Mouse (Mus musculus) stomach, postnatal 0 days (tissue): ENCODE results near the gene Pctp.

Experiments used
- CTCF ChIP-seq: IDR thresholded peaks from 2 replicates; pipeline ENCODE4 v1.5.1; 2016; ENCODE audit warnings: antibody characterized with exemption, low read depth, mild to moderate bottlenecking, moderate library complexity
- EP300 ChIP-seq: optimal IDR thresholded peaks from 2 replicates; pipeline ENCODE3; 2016; ENCODE audit warnings: antibody characterized with exemption

DNA sequence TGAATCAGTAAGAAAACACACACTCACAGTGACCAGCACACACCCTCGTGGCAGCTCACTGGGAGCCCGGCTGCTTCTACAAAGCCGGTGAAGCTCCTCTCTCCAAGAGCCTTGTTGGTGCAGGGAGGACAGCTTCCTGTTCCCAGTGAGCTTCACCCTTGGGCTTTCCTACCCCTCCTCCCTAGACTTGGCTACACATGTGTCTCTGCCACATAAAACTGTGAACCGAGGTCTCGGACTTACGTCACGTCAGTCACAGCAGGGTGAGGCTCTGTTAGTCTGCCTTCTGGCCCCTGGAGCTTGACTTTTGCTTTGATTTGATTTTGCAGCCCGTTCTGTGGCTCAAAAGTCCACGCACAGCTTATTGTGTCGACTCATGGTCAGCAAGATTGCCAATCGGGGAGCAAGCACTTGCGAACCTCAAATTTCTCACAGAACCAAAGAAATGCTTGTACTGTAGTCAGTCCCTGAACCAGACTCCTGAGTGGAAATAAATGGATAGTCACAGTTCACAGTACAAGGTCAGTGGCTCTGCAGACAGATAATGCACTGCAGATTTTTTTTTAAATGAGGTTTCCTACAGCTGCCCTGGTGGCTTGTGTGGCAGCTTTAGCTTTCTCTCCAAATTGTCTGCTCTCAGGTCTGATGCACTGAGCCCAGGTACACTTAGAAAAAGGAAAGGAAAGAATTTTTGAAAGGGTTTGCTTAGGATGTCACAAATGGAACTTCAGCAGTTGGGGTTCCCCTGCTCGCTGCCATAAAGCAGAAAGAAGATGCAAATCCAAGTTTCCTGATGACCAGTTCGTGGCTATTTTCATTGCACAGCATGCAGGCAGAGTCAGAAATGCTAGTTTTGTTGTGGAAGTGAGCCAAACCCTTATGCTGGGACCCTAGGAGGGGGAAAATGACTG, 23.5 kb upstream of the Pctp start:
- TF ChIP-seq EP300 = no peak
- no peak for TF ChIP-seq CTCF
